Mouse (Mus musculus): ENCODE data around the gene Opa1. TPM values are rescaled to one million over a fixed set of nuclear protein-coding genes. Genes with fewer than 3 reads are reported as not detected.

Gene Opa1
- polyA plus RNA-seq, 1 experiment = 9.6 TPM

DNA sequence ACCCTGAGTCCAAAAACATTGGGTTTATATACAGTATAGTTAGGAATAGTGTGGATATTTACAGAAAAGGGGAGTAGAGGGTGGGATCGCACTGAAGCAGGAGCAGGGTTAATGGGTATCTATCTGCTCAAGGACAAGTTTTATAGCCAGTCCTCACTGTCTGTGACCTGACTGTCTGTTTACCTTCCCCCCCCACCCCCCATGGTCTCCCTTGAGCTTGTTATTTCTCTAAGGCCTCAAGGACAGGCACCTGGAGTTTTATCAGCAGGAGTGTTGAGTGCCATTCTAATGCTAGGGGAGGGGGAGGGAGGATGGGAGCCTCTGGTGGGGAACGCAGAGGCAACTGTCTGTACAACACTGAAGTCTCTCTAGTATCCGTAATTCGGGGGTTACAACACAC is 85.3 kb downstream of the Opa1 start:
- TF ChIP-seq POLR2A (IDR thresholded peaks at IDR 0.05; ENCODE audit: borderline replicate concordance, extremely low read depth, low read depth, low read length) (no peak), CTCF (IDR thresholded peaks at IDR 0.05; ENCODE audit: insufficient read depth, low read length) (no peak)
- no peak overlapping the region for H3K4me3 ChIP-seq (replicated peaks; ENCODE audit: extremely low read depth, low read depth, low read length)
- H3K4me1 ChIP-seq (ENCODE audit: control insufficient read depth, insufficient read depth, low read length) = no peaks in the 10 kb centered on the region
- WGBS = 64% methylated on average over 4 of the region's 4 CpGs
- DNase-seq = no peak

DNA sequence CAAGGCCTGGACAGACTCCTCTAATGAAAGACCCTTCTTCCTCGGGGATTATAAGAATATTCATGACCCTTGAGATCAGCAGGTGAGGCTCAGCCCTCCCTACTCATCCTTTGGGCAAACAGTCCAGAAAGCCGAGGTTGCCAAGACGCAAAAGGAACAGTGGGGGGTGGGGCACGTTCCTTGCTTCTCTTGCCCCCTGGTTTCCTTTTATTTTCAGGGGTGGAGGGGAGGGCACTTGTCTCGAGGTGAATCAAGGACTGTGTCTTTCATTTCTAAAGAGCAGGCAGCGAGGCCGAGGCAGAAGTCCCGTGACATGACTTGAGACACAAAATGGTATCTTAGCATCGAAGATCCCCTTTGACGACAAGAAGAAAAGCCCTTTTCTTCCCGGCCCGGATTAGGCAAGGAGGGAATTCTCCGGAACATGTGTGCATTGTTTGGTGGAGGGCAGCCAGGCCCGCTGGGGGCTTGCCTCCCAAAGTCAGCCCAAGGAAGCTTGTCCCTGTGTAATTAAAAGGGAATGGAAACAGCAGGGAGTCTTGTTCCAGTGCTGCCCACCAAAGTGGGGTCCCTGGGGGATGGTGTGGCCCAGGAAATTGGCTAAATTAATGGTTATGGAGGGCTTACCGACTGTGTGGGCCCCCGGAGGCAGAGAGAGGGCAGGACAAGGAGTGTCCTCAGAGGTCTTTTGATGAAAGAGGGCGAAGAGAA is 88.0 kb downstream of the Opa1 start:
- TF ChIP-seq CTCF (IDR thresholded peaks at IDR 0.05; ENCODE audit: insufficient read depth, low read length) (no peak), POLR2A (IDR thresholded peaks at IDR 0.05; ENCODE audit: borderline replicate concordance, extremely low read depth, low read depth, low read length) (no peak)
- DNase-seq = no peak
- H3K4me3 ChIP-seq (replicated peaks; ENCODE audit: extremely low read depth, low read depth, low read length) = no peak overlapping the region
- no peaks in the 10 kb centered on the region for H3K4me1 ChIP-seq (ENCODE audit: control insufficient read depth, insufficient read depth, low read length)
- WGBS = 52% methylated on average over 17 of the region's 17 CpGs

DNA sequence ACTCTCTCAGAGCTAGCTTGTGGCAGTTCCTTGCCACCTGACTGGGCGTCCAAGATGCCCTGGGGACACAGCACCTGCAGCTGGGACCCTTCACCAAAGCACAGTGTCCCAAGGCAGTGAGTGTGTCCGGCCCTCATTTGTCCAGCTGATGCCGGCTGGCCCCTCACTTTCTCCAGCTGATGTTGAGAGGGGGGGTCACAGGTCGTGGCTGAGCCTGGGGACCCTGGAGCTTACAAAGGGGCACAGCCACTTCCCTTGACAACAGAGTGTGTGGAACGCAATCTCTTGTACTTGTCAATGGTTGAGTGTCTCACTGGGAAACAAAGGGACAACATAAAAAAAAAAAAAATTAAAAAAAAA is 88.5 kb downstream of the Opa1 start:
- no peak for TF ChIP-seq POLR2A (IDR thresholded peaks at IDR 0.05; ENCODE audit: borderline replicate concordance, extremely low read depth, low read depth, low read length)
- TF ChIP-seq CTCF (IDR thresholded peaks at IDR 0.05; ENCODE audit: insufficient read depth, low read length) = no peak
- Histone ChIP-seq H3K4me3 (replicated peaks; ENCODE audit: extremely low read depth, low read depth, low read length) (no peak overlapping the region), H3K4me1 (ENCODE audit: control insufficient read depth, insufficient read depth, low read length) (no peaks in the 10 kb centered on the region)
- DNase-seq = no peak
- 61% methylated on average over 5 of the region's 5 CpGs for WGBS

DNA sequence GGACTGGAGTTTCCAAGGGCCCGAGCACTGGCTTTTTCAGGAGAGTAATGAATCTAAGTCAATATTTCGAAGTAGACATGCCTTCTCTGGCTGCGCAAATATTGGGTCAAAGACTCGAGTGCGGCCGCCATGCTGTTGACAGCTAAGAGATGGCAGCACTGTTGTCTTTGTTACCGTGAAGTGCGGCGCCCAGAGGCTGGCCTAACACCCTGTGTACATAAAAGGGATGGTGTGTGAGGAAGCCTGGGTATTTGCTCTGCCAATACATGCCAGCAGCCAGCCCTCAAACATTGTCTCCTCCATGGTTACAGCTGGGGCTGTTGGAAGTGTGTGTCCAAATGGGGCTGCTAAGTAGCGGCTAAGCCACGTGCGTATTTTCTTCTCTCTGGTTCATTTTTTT is 89.3 kb downstream of the Opa1 start:
- WGBS = 69% methylated on average over 12 of the region's 12 CpGs
- no peaks in the 10 kb centered on the region for H3K4me1 ChIP-seq (ENCODE audit: control insufficient read depth, insufficient read depth, low read length)
- H3K4me3 ChIP-seq (replicated peaks; ENCODE audit: extremely low read depth, low read depth, low read length) = no peak overlapping the region
- DNase-seq = peak; percentile 25
- no peak for TF ChIP-seq POLR2A (IDR thresholded peaks at IDR 0.05; ENCODE audit: borderline replicate concordance, extremely low read depth, low read depth, low read length)
- TF ChIP-seq CTCF (IDR thresholded peaks at IDR 0.05; ENCODE audit: insufficient read depth, low read length) = no peak

DNA sequence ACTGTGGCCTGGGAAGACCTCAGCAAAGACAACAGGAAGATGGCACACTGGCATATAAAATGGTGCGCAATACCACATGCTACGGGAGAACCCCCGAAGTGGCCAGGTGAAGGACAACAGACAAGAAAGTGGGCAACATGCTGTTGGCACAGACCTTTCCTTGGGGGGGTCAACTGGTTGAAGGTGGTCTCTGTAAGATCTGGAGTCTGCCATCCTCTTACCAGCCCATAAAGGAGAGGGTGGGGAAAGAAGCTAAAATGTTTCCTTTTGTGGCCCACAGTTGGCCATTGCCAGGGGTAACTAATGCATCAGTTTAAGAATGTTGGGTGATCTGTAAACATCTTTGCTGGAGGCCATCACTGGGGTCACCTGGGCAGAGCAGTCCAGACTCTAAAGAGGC is 91.7 kb downstream of the Opa1 start:
- WGBS = 94% methylated on average over 3 of the region's 3 CpGs
- Histone ChIP-seq H3K4me3 (replicated peaks; ENCODE audit: extremely low read depth, low read depth, low read length) (no peak overlapping the region), H3K4me1 (ENCODE audit: control insufficient read depth, insufficient read depth, low read length) (no peaks in the 10 kb centered on the region)
- TF ChIP-seq CTCF (IDR thresholded peaks at IDR 0.05; ENCODE audit: insufficient read depth, low read length) = no peak
- no peak for TF ChIP-seq POLR2A (IDR thresholded peaks at IDR 0.05; ENCODE audit: borderline replicate concordance, extremely low read depth, low read depth, low read length)
- no peak for DNase-seq

DNA sequence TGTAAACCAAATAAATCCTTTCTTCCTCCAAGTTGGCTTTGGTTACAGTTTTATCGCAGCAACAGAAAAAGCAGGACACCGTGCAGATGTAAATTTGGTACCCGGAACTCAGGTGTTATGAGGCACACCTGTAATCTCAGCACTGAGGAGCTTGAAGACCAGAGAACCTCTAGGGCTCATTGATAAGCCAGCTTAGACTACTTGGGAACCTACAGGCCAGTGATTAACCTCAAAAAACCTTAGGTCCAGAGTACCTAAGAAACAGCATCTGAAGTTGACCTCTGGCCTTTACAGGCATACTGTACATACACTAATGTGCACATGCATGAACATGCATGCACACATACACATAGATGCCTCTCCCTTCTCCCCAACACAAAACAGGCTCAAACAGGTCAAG is 94.1 kb downstream of the Opa1 start:
- DNase-seq = no peak
- Histone ChIP-seq H3K4me1 (ENCODE audit: control insufficient read depth, insufficient read depth, low read length) (no peaks in the 10 kb centered on the region), H3K4me3 (replicated peaks; ENCODE audit: extremely low read depth, low read depth, low read length) (no peak overlapping the region)
- 93% methylated on average over 3 of the region's 3 CpGs for WGBS
- no peak for TF ChIP-seq POLR2A (IDR thresholded peaks at IDR 0.05; ENCODE audit: borderline replicate concordance, extremely low read depth, low read depth, low read length)
- TF ChIP-seq CTCF (IDR thresholded peaks at IDR 0.05; ENCODE audit: insufficient read depth, low read length) = no peak

DNA sequence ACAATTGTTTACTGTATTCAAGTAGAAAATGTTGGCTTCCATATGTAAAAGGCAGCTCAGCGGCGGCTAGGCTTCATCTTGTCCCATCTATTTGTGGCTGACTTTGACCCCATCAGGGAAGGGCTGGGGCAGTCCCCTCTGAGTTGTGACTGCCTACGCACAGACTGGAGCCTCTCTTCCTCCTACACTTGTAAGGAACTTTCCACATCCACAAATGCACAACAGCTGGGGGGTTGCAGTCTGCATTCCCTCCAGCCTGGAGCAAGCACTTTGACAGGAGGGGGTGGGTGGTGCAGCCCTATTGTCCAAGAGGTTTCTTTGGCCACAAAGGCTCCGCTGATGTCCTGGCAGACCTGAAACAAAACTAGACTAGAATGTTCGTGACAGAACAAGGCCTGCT is 100.5 kb downstream of the Opa1 start:
- 0 out of 2 replicates have a peak, but pooled peaks cover 2% of the 10 kb centered on the region for H3K4me1 ChIP-seq (ENCODE audit: control insufficient read depth, insufficient read depth, low read length)
- 76% methylated on average over 5 of the region's 5 CpGs for WGBS
- no peak for DNase-seq
- no peak for TF ChIP-seq POLR2A (IDR thresholded peaks at IDR 0.05; ENCODE audit: borderline replicate concordance, extremely low read depth, low read depth, low read length)
- TF ChIP-seq CTCF (IDR thresholded peaks at IDR 0.05; ENCODE audit: insufficient read depth, low read length) = no peak
- H3K4me3 ChIP-seq (replicated peaks; ENCODE audit: extremely low read depth, low read depth, low read length) = no peak overlapping the region

DNA sequence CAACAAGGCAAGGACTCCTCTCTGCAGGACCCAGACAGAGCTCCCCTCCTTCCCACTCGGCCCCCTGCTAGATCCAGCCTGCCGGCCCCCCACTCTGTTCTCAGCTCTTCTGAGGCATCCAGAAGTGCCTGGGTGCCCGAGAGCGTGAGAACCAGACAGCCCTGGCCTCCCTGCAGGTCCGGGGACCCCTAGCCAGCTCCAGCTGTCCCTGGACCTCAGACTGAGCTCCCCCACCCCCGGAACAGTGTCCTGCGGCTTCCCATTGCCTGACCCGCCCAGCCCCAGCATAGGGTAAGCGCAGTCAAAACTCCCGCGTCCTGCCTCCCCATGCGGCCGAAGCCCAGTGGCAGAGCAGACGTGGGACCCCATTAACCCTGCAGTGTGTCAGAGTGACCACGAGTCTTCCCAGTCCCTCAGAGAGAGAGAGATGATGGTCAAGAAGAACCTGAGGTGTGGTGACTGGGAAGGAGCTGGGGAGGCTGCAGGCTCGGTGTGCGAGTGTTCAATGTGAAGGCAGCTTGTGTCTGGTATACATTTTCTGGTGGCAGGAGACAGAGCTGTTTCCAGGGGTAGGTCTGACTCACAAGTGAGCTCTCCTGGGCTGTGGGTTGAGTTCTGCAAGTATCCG is 101.5 kb downstream of the Opa1 start:
- 0 out of 2 replicates have a peak, but pooled peaks cover 2% of the 10 kb centered on the region for H3K4me1 ChIP-seq (ENCODE audit: control insufficient read depth, insufficient read depth, low read length)
- no peak for DNase-seq
- TF ChIP-seq POLR2A (IDR thresholded peaks at IDR 0.05; ENCODE audit: borderline replicate concordance, extremely low read depth, low read depth, low read length) (no peak), CTCF (IDR thresholded peaks at IDR 0.05; ENCODE audit: insufficient read depth, low read length) (no peak)
- H3K4me3 ChIP-seq (replicated peaks; ENCODE audit: extremely low read depth, low read depth, low read length) = no peak overlapping the region
- 86% methylated on average over 18 of the region's 18 CpGs for WGBS

DNA sequence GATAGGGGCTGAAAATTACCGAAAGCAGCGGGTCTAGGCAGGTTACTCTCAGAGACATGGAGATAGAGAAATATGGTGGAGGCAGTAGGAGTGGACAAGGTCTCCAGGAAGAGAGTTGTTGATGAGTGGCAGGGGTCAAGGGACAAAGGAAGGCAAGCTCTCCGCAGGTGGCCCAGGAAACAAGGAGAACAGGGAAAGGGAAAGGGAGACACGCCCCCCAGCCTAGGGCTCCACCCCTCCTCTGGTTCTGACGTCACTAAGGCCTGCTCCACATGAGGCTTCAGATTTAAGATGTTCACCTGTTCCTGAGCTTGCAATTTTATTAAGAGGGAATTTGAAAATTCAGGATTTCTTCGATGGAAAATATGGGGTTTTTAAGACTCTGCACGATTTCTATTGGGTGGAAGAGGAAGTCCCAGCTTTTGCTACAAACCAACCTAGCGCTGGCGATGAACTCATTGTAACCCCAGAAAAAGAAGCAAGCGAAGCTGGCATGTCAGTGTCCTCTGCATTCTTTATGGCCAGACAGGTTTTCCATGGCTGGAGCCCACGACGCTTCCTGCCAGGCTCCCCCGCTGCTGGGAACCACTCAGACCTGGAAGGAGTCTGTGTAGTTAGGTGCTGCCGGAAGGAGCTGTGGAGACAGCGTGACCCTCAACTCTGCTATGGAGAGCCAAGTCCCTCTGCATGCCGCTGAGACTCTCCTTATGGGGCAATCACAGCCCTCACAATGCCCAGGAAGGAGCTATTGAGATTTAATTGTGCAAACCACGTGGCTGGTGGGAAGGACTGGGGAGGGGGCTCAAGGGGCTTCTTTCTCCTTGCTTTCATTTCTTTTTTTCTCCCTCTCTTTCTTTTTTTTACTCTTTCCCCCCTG is 103.7 kb downstream of the Opa1 start:
- 53% methylated on average over 17 of the region's 17 CpGs for WGBS
- 0 out of 2 replicates have a peak, but pooled peaks cover 2% of the 10 kb centered on the region for H3K4me1 ChIP-seq (ENCODE audit: control insufficient read depth, insufficient read depth, low read length)
- H3K4me3 ChIP-seq (replicated peaks; ENCODE audit: extremely low read depth, low read depth, low read length) = no peak overlapping the region
- TF ChIP-seq POLR2A (IDR thresholded peaks at IDR 0.05; ENCODE audit: borderline replicate concordance, extremely low read depth, low read depth, low read length) (no peak), CTCF (IDR thresholded peaks at IDR 0.05; ENCODE audit: insufficient read depth, low read length) (no peak)
- no peak for DNase-seq
